Mouse (Mus musculus) liver, embryonic 11.5 days (tissue): ENCODE data around the gene Efna5. TPM values are rescaled to one million over a fixed set of nuclear protein-coding genes. Genes with fewer than 3 reads are reported as not detected.

Experiments
- ATAC-seq: fragments of 200-750 bp; cut with Nextera tagmentation; replicated peaks from 2 replicates; pipeline ENCODE4 v1.8.0; 2017; ENCODE audit warnings: moderate number of reproducible peaks, mild to moderate bottlenecking, moderate TSS enrichment, moderate library complexity; ENCODE audit not compliant: low FRiP score
- DNase-seq: peaks from one replicate; pipeline ENCODE4 v3.0.0-alpha.2; 2017; ENCODE audit warnings: low spot score
- H3K27ac ChIP-seq: fragments of 300-500 bp; sonication (generic); 2 replicates; pipeline ENCODE4 v1.5.1; 2014; ENCODE audit warnings: mild to moderate bottlenecking, low read depth, low read length, control low read depth
- H3K27me3 ChIP-seq: fragments of 300-500 bp; sonication (generic); replicated peaks from 2 replicates; pipeline ENCODE4 v1.6.1; 2014; ENCODE audit warnings: low read length, mixed read lengths; ENCODE audit not compliant: control insufficient read depth, insufficient read depth
- H3K36me3 ChIP-seq: fragments of 300-500 bp; sonication (generic); 2 replicates; pipeline ENCODE4 v1.6.1; 2014; ENCODE audit warnings: mild to moderate bottlenecking, low read length, moderate library complexity, mixed read lengths; ENCODE audit not compliant: control insufficient read depth, insufficient read depth
- H3K4me1 ChIP-seq: fragments of 300-500 bp; sonication (generic); replicated peaks from 2 replicates; pipeline ENCODE4 v1.6.1; 2014; ENCODE audit warnings: low read length, mixed read lengths; ENCODE audit not compliant: control insufficient read depth, insufficient read depth
- H3K4me2 ChIP-seq: fragments of 300-500 bp; sonication (generic); 2 replicates; pipeline ENCODE4 v1.6.1; 2014; ENCODE audit warnings: mild to moderate bottlenecking, control low read depth, moderate library complexity
- H3K4me3 ChIP-seq: fragments of 300-500 bp; sonication (generic); 2 replicates; pipeline ENCODE4 v1.5.1; 2014; ENCODE audit warnings: low read depth, low read length, control low read depth
- H3K9ac ChIP-seq: fragments of 300-500 bp; sonication (generic); 2 replicates; pipeline ENCODE4 v1.6.1; 2014; ENCODE audit warnings: low read depth, low read length, control low read depth
- H3K9me3 ChIP-seq: fragments of 300-500 bp; sonication (generic); 2 replicates; pipeline ENCODE4 v1.6.1; 2016; ENCODE audit warnings: low read length, inconsistent platforms, mixed read lengths; ENCODE audit not compliant: control insufficient read depth
- WGBS: fragments of 180-500 bp; shearing (Covaris S2); extraction: QIAGEN DNeasy Blood & Tissue Kit; methylation state at CpG from one replicate; pipeline ENCODE4 v1.1.7; 2014; 5-methylcytosine and 5-hydroxymethylcytosine counted together
- polyA plus RNA-seq: library from polyadenylated mRNA; unstranded; fragments of >200 nt; fragmentation: Nextera tagmentation; extraction: Ambion mirVana; gene quantifications from 2 replicates; pipeline ENCODE4 v1.2.1, GENCODE M21; 2014

Efna5 gene
- polyA plus RNA-seq, 1 experiment from 2014 or later: 11.8 TPM

DNA sequence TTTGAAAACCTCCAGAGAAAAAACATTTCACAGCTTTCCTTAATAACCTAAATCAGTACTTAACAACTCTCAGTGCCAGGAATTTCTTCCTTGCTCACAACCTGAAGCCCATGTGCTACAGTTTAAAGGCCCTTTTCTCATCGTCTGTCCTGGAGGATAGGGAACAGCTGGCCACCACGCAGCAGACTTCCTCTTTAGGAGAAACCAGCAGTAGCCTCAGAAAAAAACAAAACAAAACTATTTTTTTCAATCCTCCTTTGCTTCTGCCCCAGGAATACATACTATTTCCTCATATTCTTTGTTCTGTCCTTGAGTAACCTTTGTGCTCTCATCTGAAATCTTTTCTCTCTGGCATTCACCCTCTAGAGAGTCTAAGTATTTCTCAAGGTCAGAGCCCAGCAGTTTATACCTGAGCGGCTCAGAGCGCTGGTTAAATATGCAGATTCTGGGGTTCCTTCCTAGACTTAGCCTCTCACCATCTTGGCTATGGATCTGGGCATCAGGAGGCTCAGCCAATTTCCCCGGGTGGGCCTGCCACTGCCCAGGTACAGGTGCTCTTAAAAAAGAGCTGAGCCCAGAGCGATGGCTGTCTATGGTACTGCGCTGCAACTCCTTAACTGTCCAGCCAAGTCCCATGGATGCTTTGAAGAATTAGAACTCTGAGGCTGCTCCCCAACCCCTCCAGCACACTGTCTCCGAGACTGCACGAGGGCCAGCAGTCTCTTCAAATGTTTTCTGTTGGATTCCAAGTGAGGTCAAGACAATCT, 306.4 kb downstream of the Efna5 start:
- DNase-seq (no peak), ATAC-seq (no peak; the same call in 1 of the 2 replicates)
- WGBS: 74% methylated on average over 9 of the region's 9 CpGs
- Histone ChIP-seq H3K9me3 (no peaks in the 10 kb centered on the region), H3K4me2 (no peak overlapping the region), H3K36me3 (no peaks in the 10 kb centered on the region), H3K27me3 (no peaks in the 10 kb centered on the region), H3K4me3 (no peak overlapping the region), H3K27ac (no peak overlapping the region), H3K9ac (no peak overlapping the region), H3K4me1 (no peaks in the 10 kb centered on the region)

DNA sequence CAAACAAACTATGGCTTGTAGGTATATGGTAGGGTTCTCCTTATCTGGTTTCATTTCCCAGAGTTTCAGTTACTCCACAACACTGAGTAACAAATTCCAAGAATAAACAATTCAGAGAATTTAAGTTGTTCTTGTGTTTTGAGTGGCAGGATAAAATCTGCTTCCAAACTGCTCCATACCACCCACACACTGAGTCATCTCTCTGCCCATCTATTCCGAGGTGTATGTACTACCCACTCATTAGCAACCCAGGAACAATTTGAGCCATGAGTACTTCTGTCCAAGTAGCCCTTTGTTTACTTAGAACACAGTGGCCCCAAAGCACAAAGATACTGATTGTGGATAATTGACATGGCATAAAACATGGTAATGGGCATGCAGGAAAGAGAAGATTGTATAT, 311.0 kb downstream of the Efna5 start:
- DNase-seq: no peak
- WGBS: 60% methylated on average over 1 of the region's 1 CpGs
- Histone ChIP-seq H3K36me3 (no peaks in the 10 kb centered on the region), H3K4me2 (no peak overlapping the region), H3K4me1 (no peaks in the 10 kb centered on the region), H3K9ac (no peak overlapping the region), H3K27me3 (no peaks in the 10 kb centered on the region), H3K27ac (no peak overlapping the region), H3K4me3 (no peak overlapping the region), H3K9me3 (no peaks in the 10 kb centered on the region)
- no peak for ATAC-seq

DNA sequence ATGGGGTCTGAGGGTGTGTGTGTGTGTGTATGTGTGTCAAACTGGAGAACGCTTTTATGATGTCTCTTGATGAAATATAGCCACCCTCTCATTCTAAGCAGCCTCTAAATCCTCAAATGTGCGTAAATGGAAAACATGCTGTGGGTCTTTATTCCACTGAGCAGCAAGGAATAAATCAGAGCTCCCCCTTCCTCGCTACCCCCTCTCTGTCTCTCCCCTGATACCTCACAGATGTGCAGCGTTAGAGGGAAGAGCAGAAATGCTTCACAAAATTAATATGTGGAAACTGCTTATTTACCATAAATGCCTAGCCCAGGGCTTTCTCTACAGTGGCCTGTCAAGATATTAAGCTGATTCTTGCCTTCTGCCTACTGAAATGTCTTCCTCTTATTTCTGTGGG, 313.1 kb downstream of the Efna5 start:
- WGBS: 75% methylated on average over 4 of the region's 4 CpGs
- H3K4me1 ChIP-seq: no peaks in the 10 kb centered on the region
- no peaks in the 10 kb centered on the region for H3K9me3 ChIP-seq
- no peak overlapping the region for H3K4me2 ChIP-seq
- H3K36me3 ChIP-seq: no peaks in the 10 kb centered on the region
- DNase-seq (no peak), ATAC-seq (no peak)
- no peaks in the 10 kb centered on the region for H3K27me3 ChIP-seq
- no peak overlapping the region for H3K27ac ChIP-seq
- H3K9ac ChIP-seq: no peak overlapping the region
- H3K4me3 ChIP-seq: no peak overlapping the region

DNA sequence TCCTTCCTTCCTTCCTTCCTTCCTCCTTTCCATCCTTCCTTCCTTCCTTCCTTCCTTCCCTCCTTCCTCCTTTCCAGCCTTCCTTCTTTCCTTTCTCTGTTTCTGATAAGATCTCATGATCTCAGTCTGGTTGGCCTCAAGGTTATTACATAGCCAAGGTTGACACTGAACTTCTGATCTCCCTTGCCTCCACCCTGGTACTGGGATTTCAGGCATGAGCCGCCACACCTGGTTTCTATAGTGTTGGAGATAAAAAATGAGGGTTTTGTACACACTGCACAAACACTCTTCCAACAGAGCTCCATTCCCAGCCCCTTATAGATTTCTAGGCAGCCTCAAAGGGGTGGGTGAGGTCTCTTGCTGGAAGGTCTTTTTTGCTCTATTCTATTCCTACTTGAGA, 315.5 kb downstream of the Efna5 start:
- WGBS: 79% methylated on average over 1 of the region's 1 CpGs
- Histone ChIP-seq H3K36me3 (no peaks in the 10 kb centered on the region), H3K4me2 (no peak overlapping the region), H3K9ac (no peak overlapping the region), H3K4me1 (no peaks in the 10 kb centered on the region), H3K9me3 (no peaks in the 10 kb centered on the region), H3K4me3 (no peak overlapping the region), H3K27ac (no peak overlapping the region), H3K27me3 (no peaks in the 10 kb centered on the region)
- no peak for DNase-seq
- no peak for ATAC-seq

DNA sequence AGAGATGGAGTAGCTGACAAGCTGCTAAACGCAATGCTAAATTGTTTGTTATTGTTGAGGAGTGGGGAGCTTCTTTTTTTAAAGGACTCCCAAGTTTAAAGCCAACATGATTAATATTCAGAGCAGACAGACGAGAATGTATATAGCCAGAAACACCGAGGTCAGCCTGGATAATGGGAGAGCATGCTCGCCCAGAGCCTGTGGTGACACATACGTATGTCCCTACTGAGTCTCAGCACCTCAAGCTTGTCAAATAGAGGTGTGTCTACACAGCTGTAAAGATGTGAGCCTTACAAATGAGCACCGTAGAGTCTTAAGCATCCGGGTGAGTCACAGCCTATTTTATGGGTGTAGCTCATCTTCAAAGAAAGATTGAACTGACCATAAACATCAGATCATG, 318.7 kb downstream of the Efna5 start:
- ATAC-seq (no peak), DNase-seq (no peak)
- Histone ChIP-seq H3K27ac (no peak overlapping the region), H3K9ac (no peak overlapping the region), H3K36me3 (no peaks in the 10 kb centered on the region), H3K9me3 (no peaks in the 10 kb centered on the region), H3K4me3 (no peak overlapping the region), H3K27me3 (no peaks in the 10 kb centered on the region), H3K4me1 (no peaks in the 10 kb centered on the region), H3K4me2 (no peak overlapping the region)
- WGBS: 68% methylated on average over 7 of the region's 7 CpGs

DNA sequence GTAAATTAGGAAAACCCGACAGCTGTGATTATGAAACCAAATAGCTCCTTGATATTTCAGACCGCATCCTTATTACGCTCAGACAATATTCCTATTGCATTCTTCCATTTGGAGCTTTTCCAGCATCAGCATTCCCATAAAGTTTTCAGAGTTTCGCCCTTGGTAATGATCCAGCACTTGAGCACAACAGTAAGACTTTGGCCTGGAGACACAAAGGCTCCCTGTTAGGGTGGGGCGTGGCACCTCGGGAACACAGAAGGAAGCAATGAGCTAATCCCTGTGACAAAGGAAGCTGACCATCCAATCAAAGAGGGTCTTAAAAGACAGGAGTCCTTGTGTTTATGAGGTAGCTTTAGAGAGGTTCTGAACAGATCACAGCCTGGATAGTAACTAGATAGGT, 323.9 kb downstream of the Efna5 start:
- Histone ChIP-seq H3K9me3 (no peaks in the 10 kb centered on the region), H3K9ac (no peak overlapping the region), H3K27me3 (no peaks in the 10 kb centered on the region), H3K4me1 (no peaks in the 10 kb centered on the region), H3K27ac (no peak overlapping the region), H3K4me2 (no peak overlapping the region), H3K36me3 (no peaks in the 10 kb centered on the region), H3K4me3 (no peak overlapping the region)
- 78% methylated on average over 6 of the region's 6 CpGs for WGBS
- DNase-seq (no peak), ATAC-seq (no peak)
